Mouse (Mus musculus) cerebellum, adult 2 months (tissue): ENCODE results near the gene Kmt2d. TPM values are rescaled to one million over a fixed set of nuclear protein-coding genes. Genes with fewer than 3 reads are reported as not detected.
"Not testable (repeated sequence)": the region's sequence is repeated elsewhere in the genome, so short reads cannot be mapped to it uniquely, and the experiment has no call there.

Experiments
- DNase-seq, 2 experiments: peaks; one replicate each; pipeline ENCODE4 v3.0.0; 2021
- H3K27ac ChIP-seq: fragments of 200-500 bp; 2 replicates; pipeline ENCODE4 v1.5.1; 2012; ENCODE audit warnings: low read length, control low read depth, inconsistent platforms; ENCODE audit not compliant: insufficient read depth
- H3K27me3 ChIP-seq: fragments of 200-500 bp; 2 replicates; pipeline ENCODE4 v1.6.1; 2012; ENCODE audit warnings: inconsistent platforms, mild to moderate bottlenecking, low read length, moderate library complexity; ENCODE audit not compliant: control insufficient read depth, insufficient read depth
- H3K4me1 ChIP-seq: fragments of 200-500 bp; 2 replicates; pipeline ENCODE4 v1.6.1; 2011; ENCODE audit warnings: low read length; ENCODE audit not compliant: control insufficient read depth, insufficient read depth
- H3K4me3 ChIP-seq: fragments of 200-500 bp; replicated peaks from 2 replicates; pipeline ENCODE3; 2011; ENCODE audit warnings: mild to moderate bottlenecking, low read depth, low read length, control low read depth; ENCODE audit not compliant: insufficient read depth
- CTCF ChIP-seq: fragments of 200-500 bp; IDR thresholded peaks from 2 replicates; pipeline ENCODE4 v1.5.1; 2011; ENCODE audit warnings: low read depth, mild to moderate bottlenecking, control low read depth, low read length, moderate library complexity, borderline replicate concordance; ENCODE audit not compliant: insufficient read depth
- POLR2A ChIP-seq: fragments of 200-500 bp; IDR thresholded peaks from 2 replicates; pipeline ENCODE4 v1.6.1; 2011; ENCODE audit warnings: low read length, control low read depth, borderline replicate concordance; ENCODE audit not compliant: insufficient read depth
- WGBS: fragments of 180-500 bp; shearing (Covaris S2); methylation state at CpG from one replicate; pipeline ENCODE4 v1.1.7; 2018; 5-methylcytosine and 5-hydroxymethylcytosine counted together
- polyA plus RNA-seq: library from polyadenylated mRNA; depleted of rRNA; stranded (reverse); fragments of >200 nt; gene quantifications from 2 replicates; pipeline ENCODE4 v1.2.3, GENCODE M21; 2012; rRNA removed

Gene Kmt2d
- polyA plus RNA-seq: 49.9 and 52.6 TPM in 2 replicates

DNA sequence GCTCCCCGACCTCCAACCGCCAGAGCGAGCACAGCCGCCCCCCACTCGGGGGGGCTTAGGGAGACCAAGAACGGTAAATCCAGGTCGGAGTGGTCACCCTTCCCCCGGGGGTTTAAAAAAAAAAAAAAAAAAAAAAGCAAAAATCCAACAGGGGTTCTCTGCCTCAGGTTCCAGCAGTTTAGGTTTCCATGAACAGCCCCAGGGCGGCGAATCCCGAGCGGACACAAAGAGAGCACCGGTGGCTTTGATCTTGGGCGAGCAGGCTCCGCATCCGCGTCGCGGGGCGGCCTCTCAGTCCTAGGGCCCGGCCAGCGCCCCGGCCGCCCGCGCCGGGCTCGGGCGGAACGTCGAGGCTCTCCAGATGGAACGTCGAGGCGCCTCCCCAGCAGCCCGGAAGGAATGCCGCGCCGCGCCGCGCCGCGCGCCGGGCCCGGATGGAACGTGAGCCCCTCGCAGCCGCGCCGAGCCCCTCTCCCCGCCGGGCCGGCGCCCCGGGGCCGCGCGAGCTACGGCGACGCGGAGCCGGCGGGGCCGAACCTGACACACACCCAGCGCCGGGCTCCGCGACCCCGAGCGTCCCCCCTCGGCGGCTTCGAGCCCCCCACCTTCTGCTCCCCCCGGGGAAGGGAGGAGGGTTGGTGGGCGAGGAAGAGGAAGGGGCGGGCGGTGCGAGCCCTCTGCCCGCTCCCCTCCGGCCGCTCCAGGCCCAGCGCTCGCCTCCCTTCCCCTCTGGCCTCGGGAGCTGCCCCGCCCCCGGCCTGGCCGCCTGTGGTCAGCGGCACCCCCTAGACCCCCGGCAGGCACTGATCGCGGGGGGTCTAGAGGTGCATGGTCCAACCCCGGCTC is at the start of gene Kmt2d:
Gene Kmt2d (minus strand): TSS at position 135 of the 846 bp plus-strand sequence.
- H3K27ac ChIP-seq: peak within 1 kb of the TSS; percentile 100
- H3K27me3 ChIP-seq: no peaks in the 10 kb centered on the region
- WGBS: under 1% methylated on average over 81 of the region's 94 CpGs
- H3K4me3 ChIP-seq: peak within 1 kb of the TSS; percentile 90
- no peak for TF ChIP-seq CTCF
- TF ChIP-seq POLR2A: no peak
- H3K4me1 ChIP-seq: peaks cover 15% of the 10 kb centered on the region
- peak in 1 of 2 experiments; percentile 40 for DNase-seq

DNA sequence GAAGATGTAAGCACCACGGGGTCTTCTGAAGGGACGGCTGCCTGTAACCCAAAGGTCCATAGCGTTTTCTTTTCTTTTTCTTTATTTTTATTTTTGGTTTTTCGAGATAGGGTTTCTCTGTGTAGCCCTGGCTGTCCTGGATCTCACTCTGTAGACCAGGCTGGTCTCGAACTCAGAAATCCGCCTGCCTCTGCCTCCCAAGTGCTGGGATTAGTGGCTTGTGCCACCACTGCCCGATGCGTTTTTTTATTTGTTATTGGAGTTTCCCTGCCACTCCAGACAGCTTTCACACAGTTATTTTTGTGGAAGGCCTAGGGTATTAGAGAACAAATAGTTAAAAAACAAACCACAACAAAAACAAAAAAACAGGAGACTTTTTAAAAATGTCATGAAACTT is 47.5 kb upstream of the Kmt2d start:
- Histone ChIP-seq H3K4me3 (peak overlapping the region; percentile 75), H3K27ac (peak overlapping the region; percentile 57; the same call in 1 of the 2 replicates)
- DNase-seq, H3K27me3 ChIP-seq, H3K4me1 ChIP-seq: not testable (repeated sequence)
- 14% methylated on average over 8 of the region's 8 CpGs for WGBS

DNA sequence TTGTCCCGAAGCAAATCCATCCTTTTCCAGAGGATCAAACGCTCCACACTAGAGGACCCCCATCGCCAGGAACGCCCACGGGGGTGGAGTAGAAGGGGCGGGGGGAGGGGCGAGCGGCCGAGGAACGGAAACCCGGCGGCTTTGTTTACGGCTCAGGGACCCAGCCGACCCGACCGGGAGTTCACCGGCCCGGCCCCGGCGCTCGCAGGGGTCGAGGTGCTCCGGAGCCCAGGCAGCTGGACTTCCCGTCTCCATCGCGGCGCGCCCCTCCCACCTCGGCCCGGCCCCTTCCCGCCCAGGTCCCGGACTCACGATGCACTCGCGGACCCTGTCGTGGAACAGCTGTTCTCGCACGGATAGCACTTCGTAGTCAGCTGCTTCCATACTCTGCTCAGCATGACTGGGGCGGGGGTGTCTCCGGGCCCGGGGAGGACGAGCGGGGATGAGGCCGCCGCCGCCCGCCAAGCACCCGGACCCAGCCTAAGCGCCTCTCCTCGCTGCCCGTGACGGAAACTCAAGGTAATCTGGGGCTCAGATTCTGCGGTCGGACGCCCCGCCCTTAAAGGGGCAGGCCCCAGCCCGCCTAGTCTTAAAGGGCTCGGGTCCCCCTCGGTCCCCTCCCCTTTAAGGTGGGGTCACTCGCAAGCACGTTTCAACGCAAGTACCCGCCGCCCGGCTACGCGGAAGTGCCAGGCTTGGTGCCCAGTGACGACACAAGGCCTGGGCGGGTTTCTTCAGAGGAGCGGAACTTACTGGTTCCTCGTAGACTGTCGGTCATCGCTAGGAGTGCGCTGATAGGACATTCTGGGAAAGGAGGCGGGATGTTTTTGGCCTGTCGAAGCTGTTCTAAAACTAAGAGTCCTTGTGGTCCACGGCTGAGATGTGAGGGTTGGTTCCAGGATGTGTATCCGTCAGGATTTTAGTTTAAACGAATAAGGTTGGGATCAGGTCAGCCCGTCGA is 46.8 kb upstream of the Kmt2d start, which contains the start of gene Lmbr1l:
Gene Lmbr1l (minus strand): TSS at position 694 of the 961 bp plus-strand sequence.
- under 1% methylated on average over 82 of the region's 82 CpGs for WGBS
- TF ChIP-seq CTCF (no peak), POLR2A (peak; percentile 85; the same call in 1 of the 2 replicates)
- Histone ChIP-seq H3K27me3 (no peaks in the 10 kb centered on the region), H3K27ac (peak within 1 kb of the TSS; percentile 57; the same call in 1 of the 2 replicates), H3K4me3 (peak within 1 kb of the TSS; percentile 80), H3K4me1 (peaks cover 4% of the 10 kb centered on the region; the same call in 1 of the 2 replicates)
- DNase-seq: peak; percentile 99 to 100

DNA sequence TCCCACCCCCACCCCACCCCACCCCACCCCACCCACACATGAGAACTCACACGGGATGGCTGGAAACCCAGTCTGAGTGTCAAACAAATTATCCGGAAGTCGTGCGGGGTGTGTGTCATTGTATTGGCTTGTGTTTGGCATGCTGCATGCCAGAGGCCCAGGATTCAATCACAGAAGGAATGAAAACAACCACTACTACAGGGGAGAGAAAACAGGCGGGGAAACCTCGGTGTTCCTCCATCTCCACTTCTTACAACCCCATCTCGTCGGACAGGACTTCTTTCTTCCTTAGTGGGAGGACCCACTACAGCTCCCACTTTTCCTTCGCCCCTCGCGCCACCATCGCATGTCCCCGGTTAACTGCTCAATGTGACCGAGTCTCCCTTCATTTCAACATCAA is 46.1 kb upstream of the Kmt2d start:
- Histone ChIP-seq H3K4me1 (peaks cover 4% of the 10 kb centered on the region; the same call in 1 of the 2 replicates), H3K27ac (no peak overlapping the region), H3K4me3 (peak overlapping the region; percentile 80), H3K27me3 (no peaks in the 10 kb centered on the region)
- under 1% methylated on average over 14 of the region's 14 CpGs for WGBS
- no peak for DNase-seq
- TF ChIP-seq CTCF: no peak
- TF ChIP-seq POLR2A: no peak

GRCm38 (mm10) chr15:98916016-98916415 is 45.0 kb upstream of the Kmt2d start:
- Histone ChIP-seq H3K4me1 (peaks cover 4% of the 10 kb centered on the region; the same call in 1 of the 2 replicates), H3K27me3 (no peaks in the 10 kb centered on the region), H3K27ac (no peak overlapping the region), H3K4me3 (no peak overlapping the region)
- TF ChIP-seq POLR2A: no peak
- 91% methylated on average over 4 of the region's 4 CpGs for WGBS
- no peak for DNase-seq

- Histone ChIP-seq H3K4me3 (no peak overlapping the region), H3K27me3 (no peaks in the 10 kb centered on the region), H3K27ac (no peak overlapping the region), H3K4me1 (peaks cover 4% of the 10 kb centered on the region; the same call in 1 of the 2 replicates)
- WGBS: 90% methylated on average over 6 of the region's 6 CpGs
- no peak for TF ChIP-seq CTCF
- TF ChIP-seq POLR2A: no peak
- DNase-seq: no peak
These were observed 43.9 kb upstream of the Kmt2d start for GRCm38 (mm10) chr15:98914903-98915302.

DNA sequence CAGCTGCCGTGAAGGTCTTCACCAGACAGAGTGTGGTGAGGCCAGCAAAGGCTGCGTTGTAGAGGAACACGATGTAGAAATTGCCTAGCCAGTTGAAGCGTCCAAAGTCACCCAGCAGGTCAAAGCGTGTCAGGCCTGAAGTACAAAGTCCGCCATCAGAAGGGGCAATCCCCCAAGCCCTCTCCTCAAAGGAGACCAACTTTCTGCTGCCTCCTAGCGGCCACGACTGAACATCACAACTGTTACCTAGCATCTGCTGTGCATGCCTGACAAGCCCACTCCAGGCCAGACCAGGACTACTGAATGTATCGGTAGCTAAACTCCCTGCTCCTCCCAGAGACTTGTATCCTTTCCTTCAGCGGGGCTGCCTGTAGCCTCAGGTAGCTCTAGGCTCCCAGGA is 33.7 kb upstream of the Kmt2d start:
- no peak for DNase-seq
- no peak for TF ChIP-seq POLR2A
- TF ChIP-seq CTCF: peak; percentile 72
- no peak overlapping the region for H3K27ac ChIP-seq
- no peaks in the 10 kb centered on the region for H3K4me1 ChIP-seq
- WGBS: 32% methylated on average over 10 of the region's 10 CpGs
- H3K4me3 ChIP-seq: no peak overlapping the region
- H3K27me3 ChIP-seq: no peaks in the 10 kb centered on the region
